In the genomic region with DNA sequence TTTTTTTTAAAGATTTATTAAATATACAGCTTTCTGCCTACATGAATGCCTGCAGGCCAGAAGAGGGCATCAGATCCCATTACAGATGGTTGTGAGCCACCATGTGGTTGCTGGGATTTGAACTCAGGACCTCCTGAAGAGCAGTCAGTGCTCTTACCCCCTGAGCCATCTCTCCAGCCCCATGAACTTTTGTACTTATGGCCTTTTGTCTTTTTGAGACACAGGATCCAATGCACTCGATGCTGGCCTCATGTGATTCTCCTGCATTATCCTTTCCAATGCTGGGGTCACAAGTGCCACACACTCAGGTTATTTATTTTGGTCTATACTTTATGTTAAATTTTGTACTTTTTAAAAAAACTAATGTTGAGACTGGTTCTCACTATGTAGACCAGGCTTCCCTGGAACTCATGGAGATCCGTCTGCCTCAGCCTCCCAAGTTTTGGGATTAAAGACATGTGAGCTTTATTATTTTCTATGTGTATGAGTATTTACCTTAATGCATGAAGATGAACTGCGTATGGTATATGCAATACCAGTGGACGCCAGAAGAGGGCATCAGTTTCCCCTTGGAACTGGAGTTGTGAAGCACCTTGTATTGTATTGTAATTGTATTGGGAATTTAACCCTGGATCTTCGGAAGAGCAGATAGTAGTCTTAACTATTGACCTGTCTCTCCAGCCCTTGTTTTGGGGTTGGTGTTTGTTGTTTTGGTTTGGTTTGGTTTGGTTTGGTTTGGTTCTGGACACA, we compare ENCODE assay signal across 9 mouse cellular contexts. TPM values are rescaled to one million over a fixed set of nuclear protein-coding genes. Genes with fewer than 3 reads are reported as not detected.
DNase-seq lines count a peak whose midpoint lies in the region; ATAC-seq and TF ChIP-seq lines count a peak whose summit lies in the region.
"Had no signal": no experiment of that assay in that cellular context is flagged by ENCODE, and none has a peak within 500 bp of the region (broad histone marks: within the 10 kb centered on the region; RNA-seq: fewer than 3 reads in every experiment).

No protein-coding gene starts in this region.

- no peak for ATAC-seq in forebrain, embryonic 13.5 days
- no peak for ATAC-seq in midbrain, embryonic 14.5 days (ENCODE audit: low FRiP score, low TSS enrichment)
- no peak for ATAC-seq in midbrain, embryonic 13.5 days

- WGBS in forebrain, embryonic 10.5 days = 40% methylated on average over 5 of the region's 5 CpGs
- 28% methylated on average over 5 of the region's 5 CpGs for WGBS in forebrain, embryonic 13.5 days
- WGBS in midbrain, embryonic 14.5 days = 26% methylated on average over 5 of the region's 5 CpGs
- 25% methylated on average over 5 of the region's 5 CpGs for WGBS in midbrain, embryonic 13.5 days

- no peak for TF ChIP-seq POLR2A in brain, embryonic 14.5 days (IDR thresholded peaks at IDR 0.05; ENCODE audit: borderline replicate concordance, extremely low read depth, insufficient read depth, insufficient read length, poor library complexity, severe bottlenecking)

- peak; percentile 67 for TF ChIP-seq CTCF in brain, embryonic 14.5 days (IDR thresholded peaks at IDR 0.05; ENCODE audit: borderline replicate concordance, extremely low read depth, insufficient read depth, insufficient read length)

- H3K4me3 ChIP-seq in forebrain, embryonic 10.5 days = no peak overlapping the region
- H3K4me3 ChIP-seq in forebrain, embryonic 13.5 days = no peak overlapping the region
- no peak overlapping the region for H3K4me3 ChIP-seq in midbrain, embryonic 14.5 days (replicated peaks; ENCODE audit: low read depth, low read length)
- H3K4me3 ChIP-seq in midbrain, embryonic 13.5 days (replicated peaks) = no peak overlapping the region
- H3K4me3 ChIP-seq: megakaryocyte, embryonic 14.5 days had no signal

- no peak overlapping the region for H3K4me2 ChIP-seq in forebrain, embryonic 13.5 days
- H3K4me2 ChIP-seq in midbrain, embryonic 14.5 days (ENCODE audit: low read length) = no peak overlapping the region
- H3K4me2 ChIP-seq in midbrain, embryonic 13.5 days (replicated peaks) = no peak overlapping the region

- H3K36me3 ChIP-seq in forebrain, embryonic 10.5 days (replicated peaks) = peaks cover 77% of the 10 kb centered on the region
- peaks cover 58% of the 10 kb centered on the region for H3K36me3 ChIP-seq in forebrain, embryonic 13.5 days (ENCODE audit: poor library complexity, severe bottlenecking)
- peaks cover 31% of the 10 kb centered on the region for H3K36me3 ChIP-seq in midbrain, embryonic 14.5 days (ENCODE audit: control insufficient read depth, insufficient read depth, low read length)
- H3K36me3 ChIP-seq in midbrain, embryonic 13.5 days = peaks cover 50% of the 10 kb centered on the region

- H3K9ac ChIP-seq in forebrain, embryonic 13.5 days = no peak overlapping the region
- no peak overlapping the region for H3K9ac ChIP-seq in midbrain, embryonic 14.5 days (replicated peaks; ENCODE audit: low read length)
- no peak overlapping the region for H3K9ac ChIP-seq in midbrain, embryonic 13.5 days (replicated peaks)

- peak; percentile 50 for DNase-seq in forebrain, embryonic 10.5 days (ENCODE audit: extremely low spot score, low spot score)
- DNase-seq in midbrain, embryonic 14.5 days = peak; percentile 81
- DNase-seq in brain, embryonic 14.5 days (ENCODE audit: low read depth) = peak; percentile 77
- DNase-seq in induced T-regulatory cell, adult 2 months (ENCODE audit: low read depth) = peak; percentile 85
- peak; percentile 86 for DNase-seq in naive thymus-derived CD4-positive, alpha-beta T cell, adult 2 months (ENCODE audit: low read depth)
- no peak for DNase-seq in frontal cortex, postnatal 10 days (ENCODE audit: low spot score in 2 of 2)

- H3K27ac ChIP-seq in forebrain, embryonic 10.5 days = no peak overlapping the region
- no peak overlapping the region for H3K27ac ChIP-seq in forebrain, embryonic 13.5 days
- H3K27ac ChIP-seq in midbrain, embryonic 14.5 days (replicated peaks; ENCODE audit: low read depth, low read length) = no peak overlapping the region
- H3K27ac ChIP-seq in midbrain, embryonic 13.5 days = no peak overlapping the region

- H3K9me3 ChIP-seq in forebrain, embryonic 10.5 days = no peaks in the 10 kb centered on the region; the same call in 1 of the 2 replicates
- H3K9me3 ChIP-seq in forebrain, embryonic 13.5 days (replicated peaks) = no peaks in the 10 kb centered on the region
- H3K9me3 ChIP-seq in midbrain, embryonic 14.5 days (ENCODE audit: control insufficient read depth, low read length) = no peaks in the 10 kb centered on the region
- no peaks in the 10 kb centered on the region for H3K9me3 ChIP-seq in midbrain, embryonic 13.5 days
- H3K9me3 ChIP-seq: megakaryocyte, embryonic 14.5 days had no signal

- H3K27me3 ChIP-seq in forebrain, embryonic 10.5 days (ENCODE audit: poor library complexity, severe bottlenecking) = no peaks in the 10 kb centered on the region
- H3K27me3 ChIP-seq in forebrain, embryonic 13.5 days = no peaks in the 10 kb centered on the region
- H3K27me3 ChIP-seq in midbrain, embryonic 14.5 days (ENCODE audit: control insufficient read depth, insufficient read depth, low read length) = no peaks in the 10 kb centered on the region
- no peaks in the 10 kb centered on the region for H3K27me3 ChIP-seq in midbrain, embryonic 13.5 days
- H3K27me3 ChIP-seq: megakaryocyte, embryonic 14.5 days had no signal

- no peaks in the 10 kb centered on the region for H3K4me1 ChIP-seq in forebrain, embryonic 10.5 days
- no peaks in the 10 kb centered on the region for H3K4me1 ChIP-seq in forebrain, embryonic 13.5 days
- H3K4me1 ChIP-seq in midbrain, embryonic 14.5 days (ENCODE audit: control insufficient read depth, insufficient read depth, low read length) = no peaks in the 10 kb centered on the region
- H3K4me1 ChIP-seq in midbrain, embryonic 13.5 days (replicated peaks) = no peaks in the 10 kb centered on the region

RNA-seq across cellular contexts. Expression of gene Dact3, which starts 15.0 kb away (rescaled TPM):
- polyA plus RNA-seq in forebrain, embryonic 10.5 days (2016; fragmentation: Nextera tagmentation; extraction: Ambion mirVana) = 1.9 and 2.2 TPM in 2 replicates
- polyA plus RNA-seq in forebrain, embryonic 13.5 days (2015; fragmentation: Nextera tagmentation; extraction: Ambion mirVana) = 2.0 and 2.3 TPM in 2 replicates
- 4.9 and 6.2 TPM in 2 replicates for polyA plus RNA-seq in midbrain, embryonic 14.5 days (2014; fragmentation: Nextera tagmentation; extraction: Ambion mirVana)
- 2.8 and 2.9 TPM in 2 replicates for polyA plus RNA-seq in midbrain, embryonic 13.5 days (2015; fragmentation: Nextera tagmentation; extraction: Ambion mirVana)
- polyA plus RNA-seq in brain, embryonic 14.5 days (2012; rRNA removed) = 41.7 and 43.6 TPM in 2 replicates

RNA-seq across cellular contexts. Expression of gene Prkd2, which starts 17.4 kb away (rescaled TPM):
- polyA plus RNA-seq in forebrain, embryonic 10.5 days (2016; fragmentation: Nextera tagmentation; extraction: Ambion mirVana) = 9.6 and 10.7 TPM in 2 replicates
- 7.7 and 8.3 TPM in 2 replicates for polyA plus RNA-seq in forebrain, embryonic 13.5 days (2015; fragmentation: Nextera tagmentation; extraction: Ambion mirVana)
- polyA plus RNA-seq in midbrain, embryonic 14.5 days (2014; fragmentation: Nextera tagmentation; extraction: Ambion mirVana) = 4.4 and 5.7 TPM in 2 replicates
- 6.4 and 6.6 TPM in 2 replicates for polyA plus RNA-seq in midbrain, embryonic 13.5 days (2015; fragmentation: Nextera tagmentation; extraction: Ambion mirVana)
- 13.9 and 14.0 TPM in 2 replicates for polyA plus RNA-seq in brain, embryonic 14.5 days (2012; rRNA removed)

RNA-seq across cellular contexts. Expression of gene Gng8, which starts 31.5 kb away (rescaled TPM):
- polyA plus RNA-seq in forebrain, embryonic 10.5 days (2016; fragmentation: Nextera tagmentation; extraction: Ambion mirVana) = 5.5 and 6.6 TPM in 2 replicates
- 9.2 and 18.2 TPM in 2 replicates for polyA plus RNA-seq in forebrain, embryonic 13.5 days (2015; fragmentation: Nextera tagmentation; extraction: Ambion mirVana)
- 11.7 and 17.2 TPM in 2 replicates for polyA plus RNA-seq in midbrain, embryonic 14.5 days (2014; fragmentation: Nextera tagmentation; extraction: Ambion mirVana)
- 23.4 and 30.8 TPM in 2 replicates for polyA plus RNA-seq in midbrain, embryonic 13.5 days (2015; fragmentation: Nextera tagmentation; extraction: Ambion mirVana)
- polyA plus RNA-seq in brain, embryonic 14.5 days (2012; rRNA removed) = 11.5 and 15.5 TPM in 2 replicates

RNA-seq across cellular contexts. Expression of gene Fkrp, which starts 43.5 kb away (rescaled TPM):
- polyA plus RNA-seq in forebrain, embryonic 10.5 days (2016; fragmentation: Nextera tagmentation; extraction: Ambion mirVana) = 26.3 and 27.2 TPM in 2 replicates
- polyA plus RNA-seq in forebrain, embryonic 13.5 days (2015; fragmentation: Nextera tagmentation; extraction: Ambion mirVana) = 24.0 and 28.0 TPM in 2 replicates
- polyA plus RNA-seq in midbrain, embryonic 14.5 days (2014; fragmentation: Nextera tagmentation; extraction: Ambion mirVana) = 38.5 and 48.7 TPM in 2 replicates
- polyA plus RNA-seq in midbrain, embryonic 13.5 days (2015; fragmentation: Nextera tagmentation; extraction: Ambion mirVana) = 43.9 and 46.1 TPM in 2 replicates
- polyA plus RNA-seq in brain, embryonic 14.5 days (2012; rRNA removed) = 35.1 and 47.7 TPM in 2 replicates

RNA-seq across cellular contexts. Expression of gene Strn4, which starts 44.4 kb away (rescaled TPM):
- polyA plus RNA-seq in forebrain, embryonic 10.5 days (2016; fragmentation: Nextera tagmentation; extraction: Ambion mirVana) = 120 and 122 TPM in 2 replicates
- 147 and 164 TPM in 2 replicates for polyA plus RNA-seq in forebrain, embryonic 13.5 days (2015; fragmentation: Nextera tagmentation; extraction: Ambion mirVana)
- 213 and 219 TPM in 2 replicates for polyA plus RNA-seq in midbrain, embryonic 14.5 days (2014; fragmentation: Nextera tagmentation; extraction: Ambion mirVana)
- polyA plus RNA-seq in midbrain, embryonic 13.5 days (2015; fragmentation: Nextera tagmentation; extraction: Ambion mirVana) = 184 and 186 TPM in 2 replicates
- 306 and 379 TPM in 2 replicates for polyA plus RNA-seq in brain, embryonic 14.5 days (2012; rRNA removed)

Comparison
In these comparisons a context has a peak if more than half of its experiments do, and no peak if none do; other contexts are left out.
1. DNase-seq: peak in forebrain, embryonic 10.5 days (single experiment), midbrain, embryonic 14.5 days (single experiment), brain, embryonic 14.5 days (single experiment), induced T-regulatory cell, adult 2 months (single experiment) and naive thymus-derived CD4-positive, alpha-beta T cell, adult 2 months (single experiment); none in frontal cortex, postnatal 10 days (0 of 2).